Mouse (Mus musculus): ENCODE measurements at regions not wholly inside any gene's neighbourhood (a gene's known extent, or its start where the extent isn't known, plus 50 kb on each side); places are given as distances from the start of the nearest gene placed in this dataset.

- TF ChIP-seq POLR2A (IDR thresholded peaks at IDR 0.05; ENCODE audit: low read depth, low read length) = no peak
- TF ChIP-seq CTCF (conservative IDR thresholded peaks at IDR 0.05; ENCODE audit: insufficient read depth, insufficient read length, low read depth, low read length) = no peak
Measured at GRCm38 (mm10) chr2:63575172-63575571, 391.1 kb upstream of the Kcnh7 start.
